Mouse (Mus musculus): Measurements from ENCODE around the gene Abcb1a.

GRCm38 (mm10) chr5:8622596-8623231 lies 37.2 kb upstream of the Abcb1a start, which contains the start of gene Rundc3b:
- no peak for TF ChIP-seq CTCF (IDR thresholded peaks at IDR 0.05; ENCODE audit: low read depth, low read length)
- TF ChIP-seq POLR2A (IDR thresholded peaks at IDR 0.05; ENCODE audit: insufficient read depth, low read length), result no peak
- TF ChIP-seq EP300 (IDR thresholded peaks at IDR 0.05; ENCODE audit: insufficient read depth, low read depth, low read length), result no peak
